Mouse (Mus musculus) adrenal gland, postnatal 14 days (tissue): ENCODE measurements around the gene Hcrtr2. TPM values are rescaled to one million over a fixed set of nuclear protein-coding genes. Genes with fewer than 3 reads are reported as not detected.
A peak's percentile ranks its signal among the peaks of the same experiment; 100 is the strongest.

Source experiments
- DNase-seq: peaks from one replicate; pipeline ENCODE4 v3.0.0; 2021; ENCODE audit warnings: mixed read lengths
- long read RNA-seq, 2 experiments: library from polyadenylated mRNA; stranded (forward); transcript quantifications; one replicate each; pipeline ENCODE4 v2.0.0; 2021
- total RNA-seq: library from RNA; stranded (reverse); gene quantifications from 2 replicates; pipeline ENCODE4 v1.2.3, GENCODE M21; 2021

Hcrtr2 gene
- 0.33 and 0.60 TPM in 2 replicates for total RNA-seq
- long read RNA-seq, experiment 1 = 0 reads
- long read RNA-seq, experiment 2, partial matches to known transcripts = 1 of 1 reads
- long read RNA-seq, experiment 2, other reads (novel, unspliced or antisense) = 0 of 1 reads

DNA sequence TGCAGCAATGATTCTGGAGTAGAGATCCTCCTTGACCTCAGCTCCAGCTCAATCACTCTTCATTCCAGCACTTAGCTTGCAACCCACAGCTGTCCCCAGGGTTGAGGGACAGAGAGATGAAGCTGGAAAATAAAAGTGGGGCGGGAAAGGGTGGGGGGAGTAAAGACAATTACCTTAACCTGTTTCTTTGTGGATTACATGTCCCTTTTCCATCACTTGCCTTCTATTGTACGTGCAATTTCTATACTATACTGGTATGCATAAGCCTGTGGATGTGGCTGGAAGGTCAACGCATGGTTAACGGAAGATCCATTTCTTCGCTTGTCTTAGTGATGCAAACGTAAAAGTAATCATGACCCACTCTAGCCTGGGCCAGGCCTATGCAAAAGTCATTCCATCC lies at the start of gene Hcrtr2:
TSS of gene Hcrtr2 (minus strand) at position 101 of the 400 bp plus-strand sequence.
- DNase-seq = no peak

DNA sequence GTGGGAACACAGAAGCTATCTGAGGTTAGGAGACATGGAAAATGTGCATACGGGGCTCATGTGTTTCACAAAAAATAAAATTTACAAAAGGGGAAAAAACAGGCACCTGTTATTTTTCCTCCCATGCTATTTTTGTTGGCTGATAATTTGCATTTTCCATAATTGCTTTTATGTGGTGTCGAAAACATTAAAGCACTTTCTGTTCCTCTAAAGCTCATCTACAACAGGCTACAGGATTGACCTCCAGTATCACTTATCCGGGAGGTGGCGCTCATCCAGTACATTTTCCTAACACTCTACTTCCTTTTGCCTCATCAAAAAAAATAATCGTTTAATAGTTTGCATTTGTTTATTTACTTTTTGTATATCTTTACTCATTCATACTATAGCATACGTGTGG lies 41.2 kb upstream of the Hcrtr2 start:
- DNase-seq = no peak

DNA sequence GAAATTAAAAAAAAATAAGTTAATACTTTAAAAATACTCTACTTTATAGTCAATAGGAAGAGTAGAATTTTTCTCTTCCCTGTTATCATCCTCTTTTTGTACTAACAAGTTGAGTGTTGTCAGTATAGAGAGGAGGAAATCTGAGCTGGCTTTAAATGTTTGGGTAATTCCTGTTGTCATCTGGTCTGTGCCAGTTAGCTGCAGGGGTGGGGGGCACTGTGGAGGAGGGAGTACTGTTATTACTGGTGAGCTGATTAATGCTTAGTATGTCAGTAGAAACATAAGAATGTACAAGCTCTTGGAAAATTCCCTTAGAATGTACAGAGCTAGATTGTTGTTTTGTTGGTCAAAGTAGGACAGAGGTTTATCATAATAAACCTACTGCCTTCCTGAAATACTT lies 36.7 kb upstream of the Hcrtr2 start:
- DNase-seq = no peak

DNA sequence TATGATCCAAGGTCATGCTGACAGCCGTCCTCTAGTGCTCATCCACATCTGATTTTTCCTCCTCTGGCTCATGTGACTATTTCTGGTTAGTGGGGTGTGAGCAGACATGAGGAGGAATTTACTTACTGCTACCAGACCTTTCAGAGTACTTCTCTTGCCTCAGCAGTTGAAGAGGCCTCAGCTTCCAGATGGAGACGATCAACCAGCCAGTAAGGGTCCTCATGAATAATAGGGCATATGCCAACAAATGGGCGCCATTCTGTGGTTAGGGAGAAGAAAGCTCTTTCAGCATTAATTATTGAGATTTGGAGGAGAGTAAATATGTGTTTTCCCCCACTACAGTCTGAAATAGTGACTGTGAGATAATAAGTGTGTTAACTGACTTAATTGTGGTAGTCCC lies 28.7 kb upstream of the Hcrtr2 start:
- no peak for DNase-seq

DNA sequence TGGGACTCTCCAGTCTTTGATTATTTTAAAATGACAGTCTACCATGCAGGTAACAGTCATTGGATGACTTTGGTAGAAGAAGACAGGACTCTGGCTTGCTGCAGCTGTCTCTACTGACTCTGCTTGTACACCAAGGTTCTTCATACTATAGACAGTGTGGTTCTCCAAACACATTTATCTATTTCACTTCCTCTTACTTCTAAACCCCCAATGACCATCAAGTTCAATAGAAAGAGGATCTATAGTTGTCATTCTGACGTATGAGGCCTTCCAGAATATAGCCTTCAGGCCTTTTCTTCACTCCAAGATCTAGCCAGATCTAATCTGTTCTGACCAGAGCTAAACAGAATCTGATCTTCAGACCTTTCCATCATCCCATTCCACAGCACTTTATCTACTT lies 23.6 kb upstream of the Hcrtr2 start:
- DNase-seq = no peak

DNA sequence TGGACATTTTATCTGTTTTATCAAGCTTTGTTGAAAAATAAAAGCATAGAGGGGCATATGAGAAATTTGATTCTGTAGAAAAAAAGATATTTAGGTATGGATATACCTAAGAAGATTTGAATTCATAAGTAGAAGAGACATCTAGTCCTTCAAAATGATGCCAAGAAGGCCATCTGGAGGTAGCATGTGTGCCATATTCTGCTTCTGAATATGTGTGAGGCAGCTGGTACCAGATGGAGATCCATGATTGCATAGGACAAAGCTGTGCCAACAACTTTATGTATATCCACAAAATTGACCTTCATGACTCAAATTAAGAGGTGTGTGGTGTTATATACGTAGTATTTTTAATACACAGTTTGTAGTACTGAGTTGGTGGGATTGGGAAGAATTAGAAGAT lies 7.4 kb upstream of the Hcrtr2 start:
- no peak for DNase-seq

DNA sequence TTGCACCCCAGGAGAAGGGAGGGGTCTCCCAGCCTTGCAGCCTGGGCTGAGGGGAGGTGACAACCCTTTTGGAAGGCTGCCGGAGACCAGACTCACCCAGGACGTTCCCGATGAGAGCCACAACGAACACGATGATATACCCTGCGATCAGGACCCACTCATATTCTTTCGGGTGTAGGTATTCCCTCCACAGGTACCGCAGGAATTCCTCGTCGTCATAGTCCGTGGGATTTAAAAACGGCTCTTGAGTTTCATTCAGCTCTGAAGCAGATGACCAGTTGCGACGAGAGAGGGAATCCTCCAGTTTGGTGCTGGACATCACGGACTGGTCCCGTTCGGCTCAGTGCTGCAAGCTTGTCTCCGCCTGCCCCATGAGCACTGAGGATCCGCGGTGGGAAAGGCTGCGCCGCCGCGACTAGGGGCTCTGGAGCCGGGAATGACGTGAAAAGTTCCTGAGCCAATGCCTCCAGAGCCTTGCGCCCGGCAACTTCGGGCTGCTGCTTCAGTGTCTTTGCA lies 412 bp downstream of the Hcrtr2 start:
- DNase-seq = peak; percentile 22

DNA sequence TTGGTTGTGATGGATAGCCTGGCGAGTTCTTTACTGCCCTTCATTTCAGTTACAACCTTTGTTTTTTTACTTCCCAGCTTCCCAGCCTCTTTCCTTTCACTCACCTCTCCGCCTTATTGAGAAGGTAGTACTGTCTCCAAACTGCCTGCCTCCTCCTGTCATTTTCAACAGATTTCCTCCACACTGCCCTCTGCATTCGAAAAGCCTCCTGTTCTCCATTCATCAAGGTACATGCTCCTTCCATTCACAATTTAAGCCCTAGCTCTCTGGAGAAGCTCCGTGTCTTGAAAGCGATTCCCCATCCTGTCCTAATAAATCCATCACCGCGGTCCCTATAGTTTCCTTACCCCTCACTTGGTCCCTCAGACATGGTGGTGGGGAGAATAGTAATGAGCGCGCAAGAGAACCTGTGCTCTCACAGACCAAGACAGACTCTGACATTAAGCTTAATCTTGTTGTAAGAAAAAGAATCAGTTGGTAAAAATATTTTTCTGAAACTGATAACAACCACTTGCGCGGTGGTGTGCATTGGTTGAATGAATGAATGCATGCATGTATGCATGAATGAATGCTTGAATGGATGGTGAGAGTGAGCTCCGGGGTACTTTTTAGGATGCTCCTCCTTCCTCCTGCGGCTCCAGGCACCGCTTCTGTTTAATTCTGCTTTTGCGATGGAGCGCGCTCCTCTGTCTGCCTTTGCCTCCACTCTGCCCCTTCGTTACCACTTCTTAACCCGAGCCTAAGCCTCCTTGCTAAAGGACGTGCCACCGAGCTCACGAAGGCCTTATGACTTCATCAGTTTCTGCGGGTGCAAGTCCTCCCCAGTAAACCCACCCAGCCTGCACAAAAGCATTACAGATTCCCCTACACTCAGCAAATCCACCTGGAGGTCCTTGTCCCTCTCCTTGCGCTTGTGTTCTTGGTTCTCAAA lies 1.3 kb downstream of the Hcrtr2 start:
- DNase-seq = peak; percentile 3

DNA sequence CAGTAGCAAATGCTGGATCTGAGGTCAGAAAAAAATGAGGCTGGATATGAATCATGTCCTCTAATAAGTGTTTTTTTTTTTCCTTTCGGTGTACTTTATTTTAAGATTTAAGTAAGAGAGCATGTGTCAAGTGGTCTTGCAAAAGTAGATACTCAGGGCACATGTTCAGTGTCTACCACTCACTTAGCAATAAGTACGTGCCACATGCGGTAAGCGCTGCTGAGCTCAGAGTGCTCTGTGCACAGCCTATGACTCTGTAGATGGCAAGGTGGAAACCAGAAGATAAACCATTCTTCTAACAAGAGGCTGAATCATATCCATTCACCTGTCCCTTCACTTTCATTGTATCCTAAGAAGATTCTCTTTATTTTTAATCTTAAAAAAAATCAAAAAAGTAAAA lies 2.1 kb downstream of the Hcrtr2 start:
- no peak for DNase-seq

DNA sequence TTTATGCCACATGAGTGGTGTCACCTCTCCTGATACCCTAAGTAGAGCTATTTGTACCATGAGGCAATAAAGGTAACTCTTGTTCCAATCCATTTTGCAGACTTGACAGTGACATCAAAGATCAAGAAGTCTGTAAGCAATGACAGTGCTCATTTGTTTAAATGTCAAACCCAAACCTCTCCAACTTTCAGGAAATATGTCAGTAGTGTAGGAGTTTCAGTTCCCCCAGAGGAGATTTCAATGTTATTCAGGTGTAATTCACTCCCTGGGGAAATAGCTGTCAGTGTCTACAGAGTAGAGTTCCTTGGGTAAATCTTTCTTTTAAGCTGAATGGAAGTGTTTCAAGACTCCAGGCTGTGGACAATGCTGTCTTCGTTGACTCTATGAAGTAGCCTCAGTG lies 2.9 kb downstream of the Hcrtr2 start:
- no peak for DNase-seq

DNA sequence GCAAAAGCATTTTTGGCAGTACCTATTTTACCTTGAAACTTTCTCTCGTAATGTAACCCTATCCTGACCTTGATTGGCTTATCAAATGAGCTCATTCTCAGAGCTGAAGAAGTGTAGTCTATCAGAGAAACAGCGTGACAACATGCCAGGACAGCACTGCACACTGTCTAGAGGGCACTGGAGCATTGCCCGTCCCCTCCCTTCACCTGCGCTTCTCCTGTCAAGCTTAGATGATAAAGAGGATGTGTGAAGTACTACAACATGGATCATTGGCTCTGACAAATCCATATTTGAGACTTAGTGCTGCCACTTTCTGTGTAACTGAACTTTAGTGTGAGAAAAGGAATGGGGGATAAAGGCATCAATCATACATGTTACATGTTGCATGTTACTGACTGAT lies 5.4 kb downstream of the Hcrtr2 start:
- no peak for DNase-seq

DNA sequence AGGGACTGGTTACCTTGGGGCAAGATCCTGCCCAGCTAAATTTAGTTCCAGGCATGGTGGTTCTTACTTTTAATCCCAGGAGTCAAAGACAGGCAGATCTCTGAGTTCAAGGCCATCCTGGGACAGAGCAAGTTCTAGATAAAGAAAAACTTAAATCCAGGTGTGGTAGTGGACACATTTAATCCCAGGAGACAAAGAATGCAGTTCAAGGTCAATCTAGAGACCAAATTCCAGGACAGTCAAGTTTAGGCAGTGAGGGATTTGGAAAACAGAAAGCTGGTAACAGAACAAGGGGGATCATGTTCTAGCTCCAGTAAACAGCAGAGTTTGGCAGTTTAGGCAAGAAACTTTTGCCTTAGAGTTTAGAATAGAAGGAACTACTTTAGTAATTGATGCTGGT lies 8.6 kb downstream of the Hcrtr2 start:
- no peak for DNase-seq

DNA sequence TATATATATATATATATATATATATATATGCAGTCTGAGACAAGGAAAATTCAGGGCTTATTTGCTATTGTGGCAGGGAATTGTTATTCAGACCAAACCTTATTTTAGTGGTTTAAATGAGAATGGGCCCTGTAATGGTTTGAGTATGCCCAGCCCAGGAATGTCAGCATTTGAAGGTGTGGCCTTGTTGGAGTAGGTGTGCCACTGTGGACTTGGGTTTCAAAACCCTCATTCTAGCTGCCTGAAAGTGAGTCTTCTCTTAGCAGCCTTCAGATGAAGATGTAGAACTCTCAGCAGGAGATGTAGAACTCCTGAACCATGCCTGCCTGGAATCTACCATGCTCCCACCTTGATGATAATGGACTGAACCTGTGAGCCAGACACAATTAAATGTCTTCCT lies 9.7 kb downstream of the Hcrtr2 start:
- DNase-seq = no peak

DNA sequence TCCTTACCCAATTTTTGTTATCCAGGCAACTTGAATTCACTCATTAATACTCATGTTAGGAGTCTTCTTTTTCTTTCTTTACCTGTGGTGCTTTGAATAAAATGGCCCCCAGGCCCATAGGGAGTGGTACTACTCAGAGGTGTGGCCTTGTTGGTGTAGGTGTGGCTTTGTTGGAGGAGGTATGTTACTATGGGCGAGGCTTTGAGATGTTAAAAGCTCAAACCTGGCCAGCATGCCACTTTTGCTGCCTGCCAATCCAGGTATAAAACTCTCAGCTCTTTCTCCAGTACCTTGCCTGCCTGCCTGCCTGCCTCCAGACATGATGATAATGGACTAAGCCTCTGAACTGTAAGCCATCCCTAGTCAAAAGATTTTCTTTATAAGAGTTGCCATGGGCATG lies 11.4 kb downstream of the Hcrtr2 start:
- DNase-seq = no peak

DNA sequence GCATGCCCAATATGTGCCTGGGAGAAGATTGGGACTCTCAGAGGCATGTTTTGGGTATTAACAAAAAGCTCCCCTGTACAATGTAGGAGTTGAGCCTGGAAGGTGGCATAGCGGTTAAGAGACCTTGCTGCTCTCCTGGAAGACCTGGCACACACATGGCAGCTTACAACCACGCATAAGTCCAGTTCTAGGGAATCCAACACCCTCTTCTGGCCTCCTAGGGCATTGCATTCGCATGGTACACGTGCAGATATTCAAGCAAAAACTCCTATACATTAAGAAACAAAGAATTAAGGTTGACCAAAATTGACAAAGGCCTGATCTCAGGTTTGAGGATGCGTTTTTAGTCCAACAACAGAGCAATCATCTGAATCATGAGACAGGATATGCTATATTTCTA lies 32.3 kb downstream of the Hcrtr2 start:
- no peak for DNase-seq

DNA sequence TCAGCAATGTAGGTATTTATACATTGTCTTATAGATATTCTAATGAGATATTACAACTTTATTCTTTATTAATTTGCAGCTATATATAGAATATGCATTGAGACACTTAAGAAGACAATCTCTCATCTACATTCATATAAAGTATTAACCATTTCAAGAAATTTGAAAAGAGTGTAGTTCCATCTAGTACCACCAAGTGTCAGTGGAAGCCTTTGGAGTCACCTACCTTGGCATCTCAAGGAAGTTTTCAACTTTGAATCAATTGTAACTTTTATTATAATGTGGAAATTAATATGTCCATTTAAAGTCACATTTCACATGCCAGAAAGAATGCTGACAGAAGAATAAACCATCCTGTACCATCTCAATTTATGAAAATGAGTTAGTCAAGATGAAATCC lies 52.8 kb downstream of the Hcrtr2 start:
- DNase-seq = no peak

DNA sequence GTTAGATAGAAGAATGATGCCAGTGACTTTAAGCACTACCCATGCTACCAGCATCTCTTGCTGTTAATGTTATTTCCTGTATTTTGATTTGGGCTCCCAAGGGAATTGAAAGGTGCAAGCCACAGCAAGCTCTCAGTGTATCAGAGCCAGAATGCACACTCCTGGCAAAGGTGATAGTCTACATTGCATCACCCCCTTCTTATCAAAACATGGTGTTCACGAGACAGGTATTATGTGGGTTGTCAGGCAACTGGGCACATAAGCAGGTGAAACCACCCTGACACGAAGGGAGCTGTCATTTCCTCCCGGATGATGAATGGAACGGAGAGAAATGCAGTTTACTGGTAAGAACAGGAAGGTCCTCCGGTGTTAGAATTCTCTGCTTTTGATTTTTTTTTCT lies 65.9 kb downstream of the Hcrtr2 start:
- DNase-seq = no peak

DNA sequence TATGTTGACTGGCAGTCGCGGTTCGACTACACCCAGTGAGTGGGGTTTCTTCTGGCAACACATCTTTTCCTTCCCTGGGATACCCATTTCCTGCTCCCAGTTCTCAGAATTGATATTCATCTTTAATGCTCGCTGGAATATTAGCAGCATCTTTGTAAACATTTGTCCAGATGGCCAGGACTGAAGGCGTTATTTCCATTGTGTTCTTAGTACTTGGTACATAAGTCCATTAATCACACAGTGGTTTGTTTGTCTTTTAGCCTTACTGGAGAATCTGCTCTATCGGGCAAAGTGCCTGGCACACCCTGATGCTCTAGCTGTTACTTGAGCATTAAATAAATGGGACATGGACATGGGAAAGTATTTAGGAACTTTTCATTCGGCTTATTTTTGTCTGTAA lies 71.1 kb downstream of the Hcrtr2 start:
- DNase-seq = no peak

DNA sequence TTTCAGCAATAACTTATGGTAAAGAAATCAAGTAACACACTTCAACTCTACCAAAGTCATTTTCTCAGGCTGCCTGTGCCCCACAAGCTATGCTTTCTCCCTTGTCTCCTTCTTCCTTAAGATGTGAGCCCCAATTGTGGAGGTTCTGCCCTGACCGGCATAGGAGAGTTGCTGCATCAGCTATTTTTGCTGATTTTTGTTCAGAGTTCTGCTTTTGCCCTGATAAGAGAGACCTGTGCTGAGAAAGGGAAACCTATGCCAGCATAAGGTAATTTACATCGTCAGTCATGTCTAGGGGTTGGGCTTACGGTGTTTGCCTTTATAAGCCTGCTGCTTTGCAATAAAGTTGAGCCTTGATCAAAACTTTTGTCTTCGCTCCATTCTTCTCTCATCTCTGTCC lies 71.5 kb downstream of the Hcrtr2 start:
- DNase-seq = no peak

DNA sequence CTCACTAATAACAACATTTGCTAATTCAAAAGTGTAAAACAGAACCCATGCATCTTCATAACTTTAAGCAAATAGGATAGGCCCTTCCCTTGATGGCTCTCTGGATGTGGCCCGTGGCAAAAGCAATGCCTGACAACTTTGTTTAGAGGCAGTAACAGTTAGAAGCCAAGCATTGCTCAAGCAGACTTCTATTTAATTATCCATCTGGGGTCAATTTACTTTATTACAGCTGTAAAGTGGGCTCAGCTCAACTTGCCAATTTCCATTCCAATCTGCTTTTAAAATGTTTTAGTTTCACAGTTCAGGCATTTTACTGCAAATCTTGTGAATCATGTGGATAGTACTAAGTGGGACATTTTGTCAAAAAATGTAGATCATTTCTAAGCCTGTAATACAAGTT lies 81.3 kb downstream of the Hcrtr2 start:
- no peak for DNase-seq

DNA sequence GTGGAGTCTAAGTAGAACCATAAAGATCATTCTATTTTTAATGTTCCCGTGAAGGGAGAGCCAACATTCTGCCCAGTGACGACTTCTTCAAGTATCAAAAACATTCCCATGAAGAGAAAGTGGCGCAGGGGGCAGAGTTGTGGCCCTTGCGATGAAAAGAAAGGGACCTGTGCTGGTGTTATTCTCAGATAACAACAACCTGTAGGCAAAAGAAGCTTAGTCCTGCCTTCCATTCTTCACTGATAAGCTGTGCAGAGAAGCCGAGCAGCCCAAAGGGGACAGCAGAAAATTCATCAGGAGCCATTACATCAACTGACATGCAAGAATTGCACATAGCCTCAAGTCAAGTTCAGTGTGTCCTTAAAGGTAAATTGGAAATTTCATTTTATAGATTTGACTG lies 85.7 kb downstream of the Hcrtr2 start:
- DNase-seq = no peak

DNA sequence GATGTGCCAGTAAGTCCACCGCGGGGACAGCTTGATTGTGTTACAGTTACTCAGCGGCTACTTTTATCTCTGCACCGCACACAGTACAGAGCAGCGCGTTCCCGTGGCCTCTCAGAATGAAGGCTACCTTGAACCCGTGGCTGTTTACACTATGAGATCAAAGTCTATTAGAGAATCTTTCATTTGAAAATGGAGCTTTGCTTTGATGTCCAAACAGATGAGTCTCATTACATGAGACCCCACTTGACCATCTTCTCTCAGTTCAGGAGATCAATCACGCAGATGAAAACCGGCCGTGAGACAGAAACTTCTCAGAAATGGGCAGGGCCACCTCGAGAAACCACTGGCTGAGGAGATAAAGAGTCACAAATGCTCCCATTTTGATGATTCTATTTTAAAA lies 86.4 kb downstream of the Hcrtr2 start:
- DNase-seq = peak; percentile 25

DNA sequence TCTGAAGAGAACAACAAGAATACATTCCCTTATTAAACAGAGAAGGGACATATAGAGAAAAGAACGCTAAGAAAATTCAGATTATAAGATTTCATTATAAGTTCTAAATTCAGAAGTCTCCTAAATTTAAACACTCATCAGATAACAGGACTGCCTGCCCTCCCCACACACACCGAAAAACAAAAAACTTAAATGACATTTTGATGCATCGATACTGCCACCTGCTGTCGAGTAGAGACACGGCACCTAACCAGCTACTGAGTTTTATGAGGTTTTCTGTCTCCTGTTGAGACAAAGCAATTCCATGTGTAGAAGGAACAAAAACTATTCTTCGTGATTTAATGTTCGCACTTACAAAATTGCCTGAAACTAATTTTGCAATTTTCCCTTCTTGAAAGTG lies 87.0 kb downstream of the Hcrtr2 start:
- peak; percentile 73 for DNase-seq

DNA sequence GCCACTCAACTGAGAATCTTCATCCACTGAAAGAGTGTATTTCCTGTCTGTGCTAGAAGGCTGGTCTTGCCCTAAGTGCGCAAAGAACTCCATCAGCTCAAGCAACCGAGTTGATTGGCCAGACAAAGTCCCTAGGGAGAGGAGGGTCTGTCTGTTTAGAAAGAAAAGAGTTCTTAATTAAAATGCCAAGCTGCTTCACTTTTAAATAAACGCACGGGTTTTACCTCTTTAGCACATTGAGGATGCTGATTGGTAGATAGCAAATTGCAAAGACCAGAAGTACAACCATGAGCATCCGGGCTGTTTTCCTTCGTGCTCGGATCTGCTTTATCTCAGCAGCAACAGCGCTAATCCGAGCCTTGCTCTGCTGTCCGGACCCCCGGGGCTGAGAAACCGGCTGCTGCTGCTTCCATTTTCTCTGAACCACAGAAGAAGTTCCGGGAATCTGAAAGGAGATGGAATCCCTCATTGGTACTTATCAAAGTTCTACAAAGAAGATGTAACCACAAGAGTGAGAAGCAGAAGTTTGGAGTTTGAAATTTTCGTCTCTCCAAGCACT lies 87.6 kb downstream of the Hcrtr2 start:
- DNase-seq = peak; percentile 38
